Mouse (Mus musculus) lung, postnatal 0 days (tissue): ENCODE measurements around the gene Taldo1.

Experiments used
- CTCF ChIP-seq: IDR thresholded peaks from 2 replicates; pipeline ENCODE4 v1.5.1; 2016; ENCODE audit warnings: antibody characterized with exemption, mild to moderate bottlenecking
- EP300 ChIP-seq: IDR thresholded peaks from 2 replicates; pipeline ENCODE4 v1.6.1; 2016; ENCODE audit warnings: antibody characterized with exemption, mild to moderate bottlenecking, control low read depth

- TF ChIP-seq CTCF (no peak), EP300 (no peak)
These were observed 47.2 kb downstream of the Taldo1 start for GRCm38 (mm10) chr7:141439140-141439679.
